Mouse (Mus musculus): Measurements from ENCODE around the gene Zfp800. TPM values are rescaled to one million over a fixed set of nuclear protein-coding genes. Genes with fewer than 3 reads are reported as not detected.

Gene Zfp800
- total RNA-seq, 2 experiments from 2014 or later: 18.0 to 19.8 TPM

DNA sequence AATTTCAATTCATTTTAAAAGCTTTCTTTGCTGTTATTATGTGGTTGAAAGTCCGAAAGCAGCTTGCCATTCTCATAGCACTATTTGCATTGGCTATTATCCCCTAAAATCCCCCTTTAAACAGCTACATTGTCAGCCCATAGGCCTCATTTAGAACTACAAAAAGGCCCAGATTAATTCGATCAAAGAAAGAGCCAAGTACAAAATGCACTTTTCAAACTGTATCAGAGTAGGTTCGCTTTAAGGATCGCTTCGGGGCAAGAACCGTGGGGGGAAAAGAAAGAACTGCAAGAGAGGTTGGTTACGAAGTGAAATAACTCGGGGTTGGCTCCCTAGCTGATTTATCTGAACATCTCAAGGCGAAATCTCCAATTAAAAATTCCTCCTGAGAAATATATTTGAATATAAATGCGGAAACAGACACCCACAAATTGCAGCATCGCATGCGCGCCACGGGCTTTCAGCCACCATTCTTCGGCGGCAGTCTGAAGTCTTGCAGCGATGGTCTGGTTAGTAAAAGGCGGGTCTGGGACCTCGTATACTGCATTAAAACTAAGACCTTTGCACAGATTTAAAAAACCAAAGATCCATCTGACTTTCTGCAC, 850 bp downstream of the Zfp800 start:
- intact Hi-C loops (cut with DNase I): loop anchor here (10.0 kb wide), 1 partner anchor 132 kb away; no protein-coding TSS in a partner anchor
- no peak for DNase-seq

DNA sequence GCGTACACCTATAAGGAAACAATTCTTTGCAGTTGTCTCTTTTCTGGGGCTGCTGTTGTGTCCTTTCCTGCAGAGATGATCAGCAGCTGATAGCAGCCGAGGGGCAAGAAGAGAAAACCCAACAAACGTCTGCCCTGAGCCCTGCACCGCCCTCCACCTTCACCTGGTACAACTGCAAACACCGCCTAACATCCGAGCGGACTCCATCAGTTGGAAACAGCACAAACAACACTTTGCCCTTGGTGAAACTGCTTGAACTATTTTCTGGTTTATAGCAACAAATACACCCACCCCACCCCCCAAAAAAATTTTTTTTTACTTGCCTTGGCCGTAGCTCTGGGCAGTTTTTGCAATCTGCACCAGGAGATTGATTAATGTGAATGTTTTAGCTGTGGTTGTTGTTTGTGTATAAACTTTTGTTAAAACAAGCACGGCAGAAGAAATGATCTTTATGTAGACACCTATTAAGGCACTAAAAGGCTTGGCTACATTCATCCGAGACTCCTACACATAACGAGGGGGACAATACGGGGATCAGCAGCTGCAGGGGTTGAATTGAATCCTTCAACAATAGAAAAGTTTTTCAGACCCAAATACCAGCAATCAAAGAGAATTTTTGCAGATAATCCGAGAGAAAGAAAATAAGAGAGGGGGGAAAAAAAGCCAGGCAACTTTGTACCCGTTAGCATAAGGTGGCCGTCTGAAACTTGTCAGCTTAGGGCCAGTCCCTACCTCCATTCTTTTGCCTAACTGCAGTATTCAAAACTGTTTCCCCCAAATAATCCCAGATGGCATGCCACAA, 1.6 kb downstream of the Zfp800 start:
- intact Hi-C loops (cut with DNase I): loop anchor here (10.0 kb wide), 1 partner anchor 131 kb away; no protein-coding TSS in a partner anchor
- no peak for DNase-seq

GRCm38 (mm10) chr6:28389038-28389437, 8.8 kb downstream of the Zfp800 start:
- intact Hi-C loops (cut with DNase I): no loop called here
- no peak for DNase-seq

GRCm38 (mm10) chr6:28385169-28385568, 12.6 kb downstream of the Zfp800 start:
- intact Hi-C loops (cut with DNase I): no loop called here
- DNase-seq: no peak

GRCm38 (mm10) chr6:28381983-28382382, 15.8 kb downstream of the Zfp800 start:
- intact Hi-C loops (cut with DNase I): no loop called here
- no peak for DNase-seq

- intact Hi-C loops (cut with DNase I): no loop called here
- DNase-seq: no peak
These were observed 27.7 kb downstream of the Zfp800 start for GRCm38 (mm10) chr6:28369966-28370683.

- intact Hi-C loops (cut with DNase I): no loop called here
- DNase-seq: no peak
These were observed 30.2 kb downstream of the Zfp800 start for GRCm38 (mm10) chr6:28367575-28367974.

GRCm38 (mm10) chr6:28351066-28351465, 46.7 kb downstream of the Zfp800 start:
- intact Hi-C loops (cut with DNase I): no loop called here
- no peak for DNase-seq

- intact Hi-C loops (cut with DNase I): no loop called here
- no peak for DNase-seq
These were observed 52.1 kb downstream of the Zfp800 start for GRCm38 (mm10) chr6:28345677-28346076.

DNA sequence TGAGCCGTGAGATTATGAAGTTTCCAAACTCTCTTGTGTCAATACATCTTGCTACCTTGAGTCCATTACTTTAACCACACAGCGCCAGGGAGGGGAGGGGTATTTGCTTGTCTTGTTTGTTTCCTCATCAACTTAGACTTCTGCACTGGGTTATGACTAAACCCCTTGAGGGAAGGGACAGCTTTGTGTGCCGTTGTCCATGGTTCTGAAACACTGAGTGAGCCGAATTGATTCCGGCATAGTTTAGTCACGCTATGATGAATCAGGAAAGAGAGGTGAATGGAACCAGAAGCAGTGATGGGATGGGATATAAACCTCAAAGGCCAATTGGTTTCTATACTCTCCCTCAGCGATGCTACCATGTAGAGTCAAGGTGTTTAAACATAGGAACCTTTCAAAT, 52.6 kb downstream of the Zfp800 start:
- intact Hi-C loops (cut with DNase I): no loop called here
- DNase-seq: no peak

DNA sequence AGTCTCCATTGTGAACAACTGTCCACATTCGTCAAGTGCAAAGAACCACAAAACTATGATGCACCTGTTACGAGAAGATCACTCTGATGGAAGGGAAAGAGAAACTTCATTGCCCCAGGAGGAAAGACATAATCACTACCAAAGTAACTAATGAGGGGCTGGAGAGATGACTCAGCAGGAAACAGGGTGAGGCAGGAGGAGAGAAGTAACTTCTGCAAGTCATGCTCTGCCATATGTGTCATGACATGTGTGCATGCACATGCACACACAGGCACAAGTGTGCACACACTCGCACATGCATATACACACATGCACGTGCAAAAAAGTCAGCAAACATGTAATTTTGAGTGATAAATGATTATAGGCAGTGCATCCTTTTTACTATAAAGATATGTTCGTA, 54.9 kb downstream of the Zfp800 start:
- DNase-seq: no peak
- intact Hi-C loops (cut with DNase I): no loop called here

DNA sequence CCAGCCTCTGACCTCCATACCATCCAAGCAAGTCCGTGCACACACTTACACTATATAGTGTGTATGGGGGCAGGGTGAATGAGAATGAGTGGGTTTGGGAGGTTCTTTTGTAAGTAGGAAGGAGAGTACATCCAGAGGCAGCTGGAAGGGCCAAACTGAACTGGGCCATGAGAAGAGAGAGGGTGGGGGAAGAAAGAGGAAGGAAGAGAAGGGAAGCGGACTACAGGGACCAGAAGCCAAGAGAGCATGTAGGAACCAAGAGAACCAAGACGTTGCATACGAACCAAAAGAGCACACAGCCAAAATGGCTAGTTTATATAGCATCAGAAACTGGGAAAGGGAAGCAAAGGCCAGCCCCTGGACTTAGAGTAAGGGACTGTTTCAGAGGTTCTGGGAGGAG, 56.6 kb downstream of the Zfp800 start:
- DNase-seq: no peak
- intact Hi-C loops (cut with DNase I): no loop called here

GRCm38 (mm10) chr6:28339410-28339809, 58.4 kb downstream of the Zfp800 start:
- no peak for DNase-seq
- intact Hi-C loops (cut with DNase I): no loop called here

DNA sequence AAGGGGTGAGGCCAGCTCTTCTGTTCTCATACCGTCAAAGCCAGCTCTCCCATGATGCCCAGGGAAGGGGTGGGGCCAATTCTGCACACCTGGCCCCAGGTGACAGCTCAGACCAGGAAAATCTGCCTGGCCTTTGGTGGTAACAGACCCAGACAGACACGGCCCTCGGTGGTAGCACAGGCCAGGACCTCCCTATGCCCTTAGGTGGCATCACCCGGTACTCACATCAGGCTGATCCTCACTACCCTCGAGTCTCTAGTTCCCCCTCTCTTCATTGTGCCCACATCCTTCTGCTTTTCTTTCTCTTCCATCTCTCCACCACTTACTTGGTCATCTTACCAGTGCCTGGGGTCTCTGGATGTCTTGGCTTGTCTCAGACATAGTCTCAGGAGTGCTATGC, 64.1 kb downstream of the Zfp800 start:
- DNase-seq: no peak
- intact Hi-C loops (cut with DNase I): no loop called here

GRCm38 (mm10) chr6:28332546-28332945, 65.3 kb downstream of the Zfp800 start:
- intact Hi-C loops (cut with DNase I): no loop called here
- DNase-seq: no peak

- no peak for DNase-seq
- intact Hi-C loops (cut with DNase I): no loop called here
These were observed 68.0 kb downstream of the Zfp800 start for GRCm38 (mm10) chr6:28329815-28330214.

- no peak for DNase-seq
- intact Hi-C loops (cut with DNase I): no loop called here
These were observed 68.7 kb downstream of the Zfp800 start for GRCm38 (mm10) chr6:28329002-28329596.

- no peak for DNase-seq
- intact Hi-C loops (cut with DNase I): no loop called here
These were observed 71.1 kb downstream of the Zfp800 start for GRCm38 (mm10) chr6:28326720-28327119.

DNA sequence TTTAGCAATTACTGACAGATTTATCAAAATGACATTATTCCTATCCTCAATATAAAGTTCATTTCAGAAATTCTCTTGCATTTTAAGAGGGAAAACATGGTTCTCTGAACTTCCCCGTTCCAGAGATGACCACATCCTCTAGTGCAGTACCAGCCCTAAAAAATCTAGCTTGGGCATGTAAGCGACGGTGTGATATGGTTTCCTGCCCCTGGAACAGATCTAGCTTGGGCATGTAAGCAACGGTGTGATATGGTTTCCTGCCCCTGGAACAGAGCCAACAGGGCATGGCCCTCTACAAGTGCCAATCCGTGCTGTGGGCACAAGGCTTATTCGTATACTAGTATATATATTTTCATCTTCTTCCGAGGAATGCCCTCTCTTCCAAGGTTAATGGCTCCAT, 75.4 kb downstream of the Zfp800 start:
- intact Hi-C loops (cut with DNase I): no loop called here
- no peak for DNase-seq

GRCm38 (mm10) chr6:28319648-28320270, 78.0 kb downstream of the Zfp800 start:
- no peak for DNase-seq
- intact Hi-C loops (cut with DNase I): no loop called here
